Mouse (Mus musculus): ENCODE measurements around the gene Tomm40l. TPM values are rescaled to one million over a fixed set of nuclear protein-coding genes. Genes with fewer than 3 reads are reported as not detected.

Gene Tomm40l
- total RNA-seq, 1 experiment = 27.5 TPM

DNA sequence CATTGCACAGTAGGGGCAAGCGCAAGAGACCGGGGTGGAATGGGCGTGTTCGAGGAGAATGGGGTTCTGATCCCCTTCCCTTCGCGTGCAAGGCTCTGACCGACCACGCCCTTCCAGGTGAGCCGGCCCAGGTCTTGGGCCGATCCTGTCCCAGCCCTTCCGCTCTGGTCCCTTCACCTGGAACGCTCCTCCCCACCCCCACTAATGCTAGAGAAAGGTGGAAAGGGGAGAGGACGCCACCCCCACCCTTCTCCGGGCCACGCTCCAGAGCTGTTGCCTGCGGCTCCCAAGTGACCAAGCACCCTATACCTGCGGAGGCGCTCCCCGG is 48.2 kb upstream of the Tomm40l start:
- Histone ChIP-seq H3K4me3 (ENCODE audit: insufficient read depth in 1 of 2, low read depth in 1 of 2, low read length in 2 of 2, poor library complexity in 1 of 2, severe bottlenecking in 1 of 2) (peak overlapping the region; percentile 86 to 99), H3K4me1 (ENCODE audit: control insufficient read depth in 2 of 2, insufficient read depth in 2 of 2, low read length in 2 of 2, poor library complexity in 1 of 2) (peaks cover 0 to 4% of the 10 kb centered on the region in 2 experiments; a peak in 2 of 4 replicates), H3K36me3 (ENCODE audit: control insufficient read depth, insufficient read depth, low read length, poor library complexity, severe bottlenecking) (peaks cover 19% of the 10 kb centered on the region), H3K9ac (ENCODE audit: insufficient read depth, low read depth, low read length, poor library complexity, severe bottlenecking) (peak overlapping the region; percentile 87), H3K27ac (ENCODE audit: insufficient read depth, low read depth, low read length, poor library complexity, severe bottlenecking) (peak overlapping the region; percentile 65), H3K9me3 (ENCODE audit: control insufficient read depth, insufficient read depth, low read depth, low read length) (no peaks in the 10 kb centered on the region)
- TF ChIP-seq CHD2 (IDR thresholded peaks at IDR 0.05; ENCODE audit: low read depth, low read length) (no peak), ZNF384 (IDR thresholded peaks at IDR 0.05; ENCODE audit: low read depth, low read length) (no peak), MAFK (IDR thresholded peaks at IDR 0.05; ENCODE audit: insufficient read depth, low read depth, low read length) (no peak), HCFC1 (IDR thresholded peaks at IDR 0.05; ENCODE audit: borderline replicate concordance, insufficient read depth, low read length) (no peak), ZC3H11A (IDR thresholded peaks at IDR 0.05; ENCODE audit: borderline replicate concordance, low read depth, low read length) (no peak)
- no peak for DNase-seq (ENCODE audit: low read depth, low spot score)
- in situ Hi-C loops (cut with MboI; ENCODE audit: low sequenced_read_pairs in 2 of 2, unreplicated experiment in 2 of 2) = no loop called here

- no peak for TF ChIP-seq ZC3H11A (IDR thresholded peaks at IDR 0.05; ENCODE audit: borderline replicate concordance, low read depth, low read length)
- peak; percentile 82 for TF ChIP-seq HCFC1 (IDR thresholded peaks at IDR 0.05; ENCODE audit: borderline replicate concordance, insufficient read depth, low read length)
- TF ChIP-seq MAFK (IDR thresholded peaks at IDR 0.05; ENCODE audit: insufficient read depth, low read depth, low read length) = no peak
- TF ChIP-seq ZNF384 (IDR thresholded peaks at IDR 0.05; ENCODE audit: low read depth, low read length) = no peak
- no peak for TF ChIP-seq CHD2 (IDR thresholded peaks at IDR 0.05; ENCODE audit: low read depth, low read length)
- Histone ChIP-seq H3K9me3 (ENCODE audit: control insufficient read depth, insufficient read depth, low read depth, low read length) (no peaks in the 10 kb centered on the region), H3K4me3 (ENCODE audit: insufficient read depth in 1 of 2, low read depth in 1 of 2, low read length in 2 of 2, poor library complexity in 1 of 2, severe bottlenecking in 1 of 2) (peak within 1 kb of the TSS; percentile 86 to 99), H3K27ac (ENCODE audit: insufficient read depth, low read depth, low read length, poor library complexity, severe bottlenecking) (peak within 1 kb of the TSS; percentile 65), H3K4me1 (ENCODE audit: control insufficient read depth in 2 of 2, insufficient read depth in 2 of 2, low read length in 2 of 2, poor library complexity in 1 of 2) (peaks cover 0 to 4% of the 10 kb centered on the region in 2 experiments; a peak in 2 of 4 replicates), H3K36me3 (ENCODE audit: control insufficient read depth, insufficient read depth, low read length, poor library complexity, severe bottlenecking) (peaks cover 15% of the 10 kb centered on the region), H3K9ac (ENCODE audit: insufficient read depth, low read depth, low read length, poor library complexity, severe bottlenecking) (peak within 1 kb of the TSS; percentile 87)
- in situ Hi-C loops (cut with MboI; ENCODE audit: low sequenced_read_pairs in 2 of 2, unreplicated experiment in 2 of 2) = no loop called here
- peak; percentile 86 for DNase-seq (ENCODE audit: low read depth, low spot score)
Measured at GRCm38 (mm10) chr1:171269848-171270572, 47.7 kb upstream of the Tomm40l start, which contains the start of gene B4galt3. TSS of gene B4galt3 (plus strand) at chr1:171270328.

DNA sequence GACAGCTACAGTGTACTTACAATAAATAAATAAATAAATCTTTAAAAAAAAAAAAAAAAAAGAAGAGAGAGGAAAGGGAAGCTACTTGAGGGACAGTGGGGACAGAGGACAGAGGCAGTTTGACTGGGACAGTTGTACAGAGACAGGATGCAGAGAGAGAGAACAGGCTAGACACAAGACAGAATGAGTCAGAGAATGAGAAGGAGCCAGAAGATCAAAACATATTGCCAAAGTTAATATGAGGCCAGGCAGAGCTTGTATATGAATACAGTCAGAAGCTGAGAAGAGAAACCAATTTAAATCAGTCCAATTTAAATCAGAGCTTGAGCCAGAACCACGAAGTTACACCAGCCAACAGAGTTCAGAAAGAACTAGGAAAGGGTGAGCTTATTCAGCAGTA is 46.0 kb upstream of the Tomm40l start:
- Histone ChIP-seq H3K36me3 (ENCODE audit: control insufficient read depth, insufficient read depth, low read length, poor library complexity, severe bottlenecking) (peaks cover 7% of the 10 kb centered on the region; the same call in 1 of the 2 replicates), H3K9me3 (ENCODE audit: control insufficient read depth, insufficient read depth, low read depth, low read length) (no peaks in the 10 kb centered on the region), H3K9ac (ENCODE audit: insufficient read depth, low read depth, low read length, poor library complexity, severe bottlenecking) (no peak overlapping the region), H3K27ac (ENCODE audit: insufficient read depth, low read depth, low read length, poor library complexity, severe bottlenecking) (no peak overlapping the region), H3K4me3 (ENCODE audit: insufficient read depth in 1 of 2, low read depth in 1 of 2, low read length in 2 of 2, poor library complexity in 1 of 2, severe bottlenecking in 1 of 2) (no peak overlapping the region), H3K4me1 (ENCODE audit: control insufficient read depth in 2 of 2, insufficient read depth in 2 of 2, low read length in 2 of 2, poor library complexity in 1 of 2) (peaks cover 0 to 4% of the 10 kb centered on the region in 2 experiments; a peak in 2 of 4 replicates)
- in situ Hi-C loops (cut with MboI; ENCODE audit: low sequenced_read_pairs in 2 of 2, unreplicated experiment in 2 of 2) = no loop called here
- DNase-seq (ENCODE audit: low read depth, low spot score) = no peak
- TF ChIP-seq CHD2 (IDR thresholded peaks at IDR 0.05; ENCODE audit: low read depth, low read length) (no peak), HCFC1 (IDR thresholded peaks at IDR 0.05; ENCODE audit: borderline replicate concordance, insufficient read depth, low read length) (no peak), ZC3H11A (IDR thresholded peaks at IDR 0.05; ENCODE audit: borderline replicate concordance, low read depth, low read length) (no peak), ZNF384 (IDR thresholded peaks at IDR 0.05; ENCODE audit: low read depth, low read length) (no peak), MAFK (IDR thresholded peaks at IDR 0.05; ENCODE audit: insufficient read depth, low read depth, low read length) (no peak)

GRCm38 (mm10) chr1:171265971-171266744 is 43.8 kb upstream of the Tomm40l start:
- Histone ChIP-seq H3K4me1 (ENCODE audit: control insufficient read depth in 2 of 2, insufficient read depth in 2 of 2, low read length in 2 of 2, poor library complexity in 1 of 2) (0 out of 4 replicates have a peak, but pooled peaks cover 0 to 4% of the 10 kb centered on the region in 2 experiments), H3K4me3 (ENCODE audit: insufficient read depth in 1 of 2, low read depth in 1 of 2, low read length in 2 of 2, poor library complexity in 1 of 2, severe bottlenecking in 1 of 2) (no peak overlapping the region), H3K9ac (ENCODE audit: insufficient read depth, low read depth, low read length, poor library complexity, severe bottlenecking) (no peak overlapping the region), H3K27ac (ENCODE audit: insufficient read depth, low read depth, low read length, poor library complexity, severe bottlenecking) (no peak overlapping the region), H3K9me3 (ENCODE audit: control insufficient read depth, insufficient read depth, low read depth, low read length) (no peaks in the 10 kb centered on the region), H3K36me3 (ENCODE audit: control insufficient read depth, insufficient read depth, low read length, poor library complexity, severe bottlenecking) (no peaks in the 10 kb centered on the region)
- in situ Hi-C loops (cut with MboI; ENCODE audit: low sequenced_read_pairs in 2 of 2, unreplicated experiment in 2 of 2) = no loop called here
- TF ChIP-seq MAFK (IDR thresholded peaks at IDR 0.05; ENCODE audit: insufficient read depth, low read depth, low read length) = no peak
- no peak for TF ChIP-seq CHD2 (IDR thresholded peaks at IDR 0.05; ENCODE audit: low read depth, low read length)
- TF ChIP-seq ZNF384 (IDR thresholded peaks at IDR 0.05; ENCODE audit: low read depth, low read length) = no peak
- no peak for TF ChIP-seq ZC3H11A (IDR thresholded peaks at IDR 0.05; ENCODE audit: borderline replicate concordance, low read depth, low read length)
- TF ChIP-seq HCFC1 (IDR thresholded peaks at IDR 0.05; ENCODE audit: borderline replicate concordance, insufficient read depth, low read length) = no peak
- DNase-seq (ENCODE audit: low read depth, low spot score) = no peak
